Mouse (Mus musculus) c-Kit-positive CD71-positive TER-119-negative erythroid progenitor cells, embryonic 14.5 days (primary cell): ENCODE results near the gene Fgd4.

Source experiments
- DNase-seq: peaks from one replicate; pipeline ENCODE4 v3.0.0-alpha.2; 2013; ENCODE audit warnings: low read depth

The Fgd4 gene

GRCm38 (mm10) chr16:16600461-16600860 is at the start of gene Fgd4:
Gene Fgd4, minus strand, starts transcription at chr16:16600549.
- DNase-seq, result no peak

DNA sequence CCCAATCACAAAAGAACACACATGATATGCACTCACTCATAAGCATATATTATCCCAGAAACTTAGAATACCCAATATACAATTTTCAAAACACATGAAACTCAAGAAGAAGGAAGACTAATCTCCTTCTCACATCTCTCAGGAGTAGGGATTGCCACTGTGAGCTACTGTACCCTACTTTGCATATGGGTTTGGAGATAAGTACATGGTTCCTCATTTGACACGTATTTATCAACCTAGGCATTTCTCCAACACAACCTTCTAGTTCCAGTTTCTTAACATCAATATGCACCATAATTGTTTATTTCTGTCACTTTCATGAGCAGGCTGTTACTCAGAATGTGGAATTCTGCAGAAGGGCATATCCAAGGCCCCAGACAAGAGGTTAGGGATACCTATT is 44.8 kb upstream of the Fgd4 start:
- DNase-seq, result no peak

DNA sequence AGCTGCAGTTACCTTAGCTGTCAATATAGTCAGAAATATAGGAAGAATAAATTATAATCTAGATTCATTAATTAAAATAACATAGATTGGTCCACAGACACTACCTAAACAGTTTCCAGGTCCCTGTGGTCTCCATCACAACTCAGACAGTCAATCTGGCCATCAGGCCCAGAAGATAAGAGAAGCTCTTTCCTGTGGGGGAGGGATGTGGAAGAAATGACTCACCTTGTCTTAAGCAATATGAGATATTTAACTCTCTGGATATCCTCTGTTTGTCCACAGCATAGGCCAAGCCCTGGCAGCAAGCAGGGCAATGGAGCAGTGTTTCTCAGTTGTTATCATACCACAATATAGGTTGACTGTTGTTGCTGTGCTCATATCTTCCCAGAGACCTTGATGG is 33.4 kb upstream of the Fgd4 start:
- no peak for DNase-seq

GRCm38 (mm10) chr16:16599586-16600401 is 555 bp downstream of the Fgd4 start:
- no peak for DNase-seq

- no peak for DNase-seq
These were observed 3.8 kb downstream of the Fgd4 start for GRCm38 (mm10) chr16:16596582-16596981.

DNA sequence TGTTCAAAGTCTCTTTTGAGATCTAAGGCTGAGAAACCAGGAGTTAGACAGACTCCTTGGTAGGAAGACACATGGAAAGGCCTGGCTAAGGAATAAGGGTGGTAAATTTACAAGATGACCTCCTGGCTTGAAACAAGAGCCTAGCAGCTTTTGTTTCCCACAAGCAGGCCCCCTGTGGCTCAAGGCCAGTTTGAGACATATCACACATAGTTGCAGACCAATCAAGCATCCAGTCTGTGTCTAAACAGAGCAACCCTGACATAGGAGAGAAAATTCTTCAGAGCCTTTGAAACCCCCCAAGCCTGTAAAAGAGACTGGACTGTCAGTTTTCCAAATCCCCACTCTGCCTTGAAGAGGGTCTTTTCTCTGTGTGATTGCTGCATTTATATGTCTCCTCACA is 7.7 kb downstream of the Fgd4 start:
- no peak for DNase-seq

DNA sequence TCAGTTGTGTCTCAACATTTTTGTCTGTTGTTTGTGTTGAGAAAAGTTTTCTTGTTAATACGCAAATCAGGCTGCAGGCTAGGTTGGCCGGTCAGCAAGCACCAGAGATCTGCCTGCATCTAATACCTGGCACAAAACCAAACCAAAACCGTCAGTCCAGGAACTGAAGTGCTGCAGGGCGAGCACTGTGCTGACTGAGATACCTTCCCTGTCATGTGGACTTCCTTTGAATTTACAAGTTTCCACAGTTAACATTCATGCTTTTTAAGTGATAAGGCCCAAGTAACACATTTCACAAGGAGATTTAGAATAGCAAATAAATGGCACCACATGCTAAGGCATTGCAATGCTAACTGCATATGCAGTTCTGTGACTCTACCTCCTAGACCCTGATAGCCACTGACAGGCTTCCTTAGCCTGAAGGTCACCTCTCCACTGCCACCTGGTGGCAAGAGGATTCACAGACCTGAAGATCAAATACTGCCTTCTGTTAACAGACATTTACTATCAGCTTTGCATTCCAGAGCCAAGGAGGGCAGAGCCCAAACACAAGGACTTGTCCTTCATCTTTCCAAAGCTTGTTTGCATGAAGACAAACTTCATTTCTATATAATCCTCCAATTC is 15.8 kb downstream of the Fgd4 start:
- peak; percentile 61 for DNase-seq

DNA sequence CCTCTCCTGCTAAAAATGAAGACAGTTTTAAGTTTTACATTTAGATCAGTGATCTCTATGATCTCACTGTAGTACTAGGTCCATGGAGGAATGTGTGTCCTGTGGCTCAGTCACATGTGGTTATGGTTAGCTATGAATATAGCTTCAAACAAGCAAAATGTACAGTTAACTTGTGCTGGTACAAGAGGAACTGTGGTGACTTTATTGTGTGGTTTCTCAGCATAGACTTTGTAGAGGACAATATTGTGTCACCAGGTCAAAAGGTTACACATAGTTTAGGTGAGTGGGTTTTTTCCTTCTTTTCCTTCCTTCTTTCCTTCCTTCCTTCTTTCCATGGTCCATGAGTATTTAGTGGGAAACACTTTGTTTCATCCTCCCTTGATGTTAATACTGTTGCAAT is 23.8 kb downstream of the Fgd4 start:
- DNase-seq, result no peak

DNA sequence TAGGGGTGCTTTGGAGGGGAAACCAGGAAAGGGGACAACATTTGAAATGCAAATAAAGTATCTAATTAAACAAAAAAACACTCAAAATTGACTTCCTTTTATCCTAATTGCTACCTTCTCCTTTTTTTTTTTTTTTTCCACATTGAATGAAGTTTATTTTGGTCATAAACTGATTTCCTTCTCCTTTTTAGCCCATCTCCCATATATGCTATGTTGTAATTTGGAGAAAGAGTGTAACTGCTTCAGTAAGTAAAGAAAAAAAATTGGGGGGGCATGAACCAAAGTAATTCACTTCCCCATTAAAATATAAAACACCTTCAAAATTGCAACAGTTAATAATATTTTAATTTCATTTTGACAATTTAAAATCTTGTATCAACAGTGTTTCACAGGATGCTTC is 25.8 kb downstream of the Fgd4 start:
- DNase-seq, result no peak

DNA sequence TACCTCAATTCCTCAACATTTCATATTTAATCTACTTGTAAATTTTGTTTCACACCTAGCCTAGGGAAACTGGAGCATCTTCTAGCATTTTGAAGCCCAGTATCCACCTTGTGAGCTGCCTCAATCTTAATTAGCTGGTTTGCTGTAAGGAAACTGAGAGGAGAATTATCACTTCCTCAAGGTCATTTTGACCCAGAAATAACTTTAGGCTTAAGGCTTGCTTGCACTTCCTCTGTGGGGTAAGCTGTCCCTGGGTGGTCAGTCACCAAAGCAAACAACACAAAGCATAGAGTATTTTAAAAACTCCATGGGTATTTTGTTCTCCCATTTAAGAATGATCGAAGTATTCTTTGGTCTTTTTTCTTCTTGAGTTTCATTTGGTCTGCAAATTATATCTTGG is 27.2 kb downstream of the Fgd4 start:
- DNase-seq, result no peak

DNA sequence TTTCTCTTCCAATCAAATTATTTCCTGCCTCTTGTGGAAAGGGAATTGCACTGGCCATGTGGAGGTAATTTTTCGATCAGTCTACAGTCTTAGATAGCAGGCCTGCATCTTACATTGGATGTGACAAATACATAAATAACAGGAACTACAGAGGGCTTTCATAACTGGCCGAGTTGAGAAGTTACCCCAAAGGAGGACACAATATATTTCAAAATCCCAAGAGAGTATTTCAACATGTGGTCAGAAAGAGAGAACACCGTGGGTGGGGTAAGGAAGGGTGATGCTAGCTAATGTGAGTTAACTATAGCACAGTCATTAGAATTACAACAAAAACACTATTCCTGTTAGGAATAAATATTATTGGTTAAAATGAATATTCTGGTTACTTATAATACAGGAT is 29.0 kb downstream of the Fgd4 start:
- DNase-seq, result no peak

DNA sequence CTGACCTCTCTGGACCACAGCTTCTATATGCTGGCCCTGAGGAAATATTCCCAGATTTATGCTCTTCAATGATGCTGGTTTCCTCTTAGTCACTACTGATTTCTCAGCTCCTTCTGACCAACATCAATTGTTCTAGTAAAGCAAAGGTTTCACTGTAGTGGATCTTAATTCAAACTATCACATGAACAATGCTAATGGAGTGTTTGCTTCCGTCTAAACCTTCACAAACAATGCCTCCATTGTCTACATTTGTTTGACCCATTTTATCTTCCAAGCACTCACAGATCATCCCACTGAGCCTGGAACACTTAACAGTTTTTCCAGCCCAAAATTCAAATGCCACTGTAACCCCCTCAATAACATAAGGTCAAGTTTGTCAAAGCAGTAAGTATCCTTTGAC is 33.6 kb downstream of the Fgd4 start:
- DNase-seq, result no peak

GRCm38 (mm10) chr16:16566215-16566614 is 34.1 kb downstream of the Fgd4 start:
- no peak for DNase-seq

DNA sequence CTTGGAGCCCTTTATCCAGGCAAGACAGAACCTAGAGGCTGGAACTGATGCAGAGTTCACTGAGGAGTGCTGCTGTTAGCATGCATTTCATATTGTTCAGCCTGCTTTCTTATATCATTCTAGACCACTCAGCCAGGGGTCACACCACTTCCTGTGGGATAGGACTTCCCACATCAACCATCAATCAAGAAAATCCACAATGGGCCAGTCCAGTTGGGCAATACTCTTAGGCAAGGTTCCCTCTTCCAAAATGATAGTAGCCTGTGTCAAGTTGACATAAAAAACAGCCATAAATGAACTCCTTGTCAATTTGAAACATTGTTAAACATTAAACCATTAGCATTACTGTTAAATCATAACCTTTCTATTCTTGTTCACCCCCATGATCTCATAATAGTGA is 34.6 kb downstream of the Fgd4 start:
- no peak for DNase-seq

DNA sequence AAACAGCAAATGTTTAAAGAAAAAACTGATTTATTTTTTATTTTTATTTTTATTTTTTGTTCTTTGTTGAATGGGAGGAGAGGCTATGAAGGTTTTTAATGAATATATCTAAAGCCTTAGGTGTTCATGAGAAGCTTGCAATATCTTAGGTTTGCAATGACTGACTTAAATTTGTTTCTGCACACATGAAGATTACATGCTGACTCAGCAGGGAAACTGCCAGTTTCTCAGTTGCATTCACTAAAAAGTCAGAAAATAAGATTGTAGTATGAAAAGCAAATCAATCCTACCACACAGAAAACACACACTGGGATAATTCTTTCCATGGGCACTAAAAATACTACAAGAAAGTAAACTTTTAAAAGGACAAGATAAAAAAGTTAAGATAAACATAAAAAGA is 39.6 kb downstream of the Fgd4 start:
- no peak for DNase-seq

GRCm38 (mm10) chr16:16559878-16560531 is 40.3 kb downstream of the Fgd4 start:
- DNase-seq, result no peak

GRCm38 (mm10) chr16:16559016-16559877 is 41.1 kb downstream of the Fgd4 start:
- no peak for DNase-seq

DNA sequence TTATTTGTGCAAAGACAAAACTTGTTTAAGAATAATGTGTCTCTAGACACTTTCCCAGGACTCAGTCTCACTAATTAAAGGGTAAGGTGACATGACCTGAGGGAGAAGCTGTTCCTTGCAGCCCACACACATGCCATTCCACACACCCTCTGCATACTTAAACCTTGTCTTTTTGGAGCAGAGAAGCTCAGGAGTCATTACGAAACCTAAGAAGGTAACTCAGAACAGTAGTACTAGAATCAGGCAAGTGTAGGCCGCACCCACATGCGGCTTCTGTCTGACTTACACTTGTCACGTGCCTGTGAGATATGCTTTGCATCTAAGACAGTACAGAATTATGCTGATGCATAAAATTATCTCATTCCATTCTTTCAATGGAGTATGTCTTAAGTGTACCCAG is 42.6 kb downstream of the Fgd4 start:
- no peak for DNase-seq

GRCm38 (mm10) chr16:16554098-16554497 is 46.3 kb downstream of the Fgd4 start:
- DNase-seq, result no peak

GRCm38 (mm10) chr16:16552197-16552596 is 48.2 kb downstream of the Fgd4 start:
- no peak for DNase-seq

DNA sequence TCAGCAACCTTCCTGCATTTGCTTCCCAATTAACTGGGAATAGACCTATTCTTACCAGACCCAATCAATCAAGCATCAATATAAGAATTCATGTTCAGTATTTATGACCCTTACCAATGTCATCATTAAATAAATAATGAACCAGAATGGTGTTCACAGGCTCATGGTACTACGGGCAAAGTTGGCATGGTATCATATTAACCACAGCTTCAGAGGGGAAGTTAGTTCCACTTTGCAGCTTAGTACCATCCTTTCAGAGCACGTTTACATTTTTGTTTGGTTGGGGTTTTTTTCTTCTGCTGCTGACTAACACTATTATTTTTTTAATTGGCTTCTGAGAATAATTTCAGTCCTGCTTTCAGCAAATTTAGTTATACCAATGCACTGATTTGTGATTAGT is 51.2 kb downstream of the Fgd4 start:
- no peak for DNase-seq

GRCm38 (mm10) chr16:16546657-16547056 is 53.7 kb downstream of the Fgd4 start:
- DNase-seq, result no peak
